Mouse (Mus musculus): ENCODE data around the gene Triap1. TPM values are rescaled to one million over a fixed set of nuclear protein-coding genes. Genes with fewer than 3 reads are reported as not detected.

Gene Triap1
- total RNA-seq, 2 experiments from 2014 or later, result 17.5 to 18.4 TPM

- DNase-seq, result no peak
These were observed 51.9 kb downstream of the Triap1 start for GRCm38 (mm10) chr5:115392969-115393368.

Other genes with a start within 250 kb of the Triap1 start
- not detected for gene Gm10401, start 242.9 kb upstream of the Triap1 start, total RNA-seq (2021)
- 10 to 100 TPM; 65.8 TPM for gene Acads, start 221.9 kb upstream of the Triap1 start, total RNA-seq (2021)
- 10 to 100 TPM; 10.2 to 12.9 TPM for gene Unc119b, start 206.2 kb upstream of the Triap1 start, total RNA-seq (2021)
- 100 to 1,000 TPM; 156 to 196 TPM for gene Mlec, start 183.0 kb upstream of the Triap1 start, total RNA-seq (2021)
- gene Cabp1, start 146.8 kb upstream of the Triap1 start, total RNA-seq (2021), result 1 to 10 TPM; 1.6 TPM
- gene Pop5, start 105.4 kb upstream of the Triap1 start, total RNA-seq (2021), result 10 to 100 TPM; 29.2 to 30.7 TPM
- gene Rnf10, start 68.3 kb upstream of the Triap1 start, total RNA-seq (2021), result 100 to 1,000 TPM; 263 to 281 TPM
- 100 to 1,000 TPM in 1 of 2 experiments, 10 to 100 TPM in 1; 91.7 to 100 TPM for gene Coq5, start 61.6 kb upstream of the Triap1 start, total RNA-seq (2021)
- 100 to 1,000 TPM; 100 to 102 TPM for gene Dynll1, start 40.2 kb upstream of the Triap1 start, total RNA-seq (2021)
- gene Srsf9, start 14.0 kb upstream of the Triap1 start, total RNA-seq (2021), result 10 to 100 TPM; 10.7 to 12.9 TPM
- 10 to 100 TPM; 20.5 to 22.1 TPM for gene Gatc, start within 50 bp of the Triap1 start, total RNA-seq (2021)
- gene Cox6a1, start 7.8 kb downstream of the Triap1 start, total RNA-seq (2021), result 10 to 100 TPM; 60.7 to 80.9 TPM
- gene Msi1, start 88.4 kb downstream of the Triap1 start, total RNA-seq (2021), result under 1 TPM; 0.29 to 0.61 TPM
- gene Pla2g1b, start 125.0 kb downstream of the Triap1 start, total RNA-seq (2021), result not detected
- gene Sirt4, start 143.5 kb downstream of the Triap1 start, total RNA-seq (2021), result 10 to 100 TPM; 13.8 to 14.1 TPM
- 10 to 100 TPM; 70.0 to 78.1 TPM for gene Pxn, start 165.5 kb downstream of the Triap1 start, total RNA-seq (2021)
- 100 to 1,000 TPM; 558 to 572 TPM for gene Rplp0, start 218.2 kb downstream of the Triap1 start, total RNA-seq (2021)
- gene Gcn1l1, start 224.0 kb downstream of the Triap1 start, total RNA-seq (2021), result 10 to 100 TPM; 26.1 to 30.7 TPM

Measured in gastrocnemius, postnatal 25 days (tissue).